Mouse (Mus musculus) lung, postnatal 4 days (tissue): ENCODE measurements around the gene Gm43191.
"Not testable (repeated sequence)": the region's sequence is repeated elsewhere in the genome, so short reads cannot be mapped to it uniquely, and the experiment has no call there.

Source experiments
- DNase-seq, 2 experiments: peaks; one replicate each; pipeline ENCODE4 v3.0.0; 2021

Gene Gm43191

DNA sequence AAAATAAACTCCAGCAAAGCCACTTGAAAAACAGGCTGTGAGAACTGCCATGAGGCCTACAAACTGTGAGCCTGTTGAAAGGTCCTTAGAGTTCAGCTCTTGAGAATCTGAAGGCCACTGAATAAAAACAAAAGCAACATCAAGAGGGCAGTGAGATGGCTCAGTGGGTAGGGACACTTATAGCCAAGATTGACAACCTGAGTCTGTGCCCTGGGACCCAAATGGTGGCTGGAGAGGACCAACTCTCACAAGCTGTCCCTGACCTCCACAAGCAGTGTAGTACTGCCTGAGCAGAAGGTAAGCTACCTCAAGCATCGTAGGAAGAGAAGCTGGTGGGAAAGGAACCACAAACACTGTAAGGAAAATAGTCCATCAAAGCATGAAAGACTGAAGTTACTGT is at the start of gene Gm43191:
Gene Gm43191 (minus strand): TSS at position 101 of the 400 bp plus-strand sequence.
- DNase-seq, result no peak

DNA sequence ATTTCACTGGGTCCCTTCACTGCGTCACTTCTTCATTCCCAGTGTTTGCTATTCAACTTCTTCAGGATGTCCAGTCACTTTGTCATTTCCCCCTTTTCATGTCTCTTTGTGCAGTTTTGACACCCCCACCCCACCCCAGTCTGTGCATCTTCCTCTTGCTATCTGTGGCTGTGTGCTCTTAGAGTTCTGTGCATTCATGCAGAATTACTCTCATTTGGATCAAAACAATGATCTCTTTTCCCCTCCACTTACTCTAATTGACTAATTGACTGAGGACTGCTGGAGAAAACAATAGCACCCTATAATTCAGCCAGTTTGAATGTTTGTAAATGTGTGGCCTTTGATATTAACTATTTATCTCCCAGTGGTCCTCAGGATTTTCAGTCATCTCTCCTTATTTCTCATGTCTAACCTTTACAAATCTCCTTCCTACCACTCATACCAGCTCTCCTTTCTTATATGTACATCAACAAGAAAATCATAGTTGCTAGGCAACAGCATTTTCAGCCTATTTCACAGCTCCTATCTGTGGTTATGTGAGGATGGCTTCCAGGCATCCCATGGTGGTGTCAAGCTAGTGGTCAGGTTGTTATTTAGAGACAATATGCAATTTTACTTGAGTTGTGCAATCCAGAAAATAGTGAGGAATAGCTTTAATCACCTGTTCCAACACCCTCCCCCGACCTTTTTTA is 48.6 kb upstream of the Gm43191 start:
- DNase-seq, result no peak

DNA sequence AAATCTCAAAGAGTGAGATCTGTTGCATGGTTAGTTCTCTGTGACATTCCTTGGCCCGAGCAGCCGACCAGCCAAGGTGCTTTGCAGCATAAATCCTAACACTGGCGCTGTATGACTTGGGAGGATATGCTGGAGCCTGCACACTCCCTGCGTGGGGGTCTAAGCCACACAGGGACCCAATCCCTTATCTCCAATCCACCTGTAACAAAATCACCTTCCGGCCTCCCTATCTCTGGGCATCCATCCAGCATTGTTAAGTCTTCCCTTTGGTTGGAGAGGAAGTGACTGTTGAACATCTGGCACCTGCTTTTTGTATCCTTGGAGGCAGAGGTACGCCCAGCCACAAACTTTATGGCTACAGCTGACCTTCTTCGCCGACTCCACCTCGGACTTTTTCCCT is 45.7 kb upstream of the Gm43191 start:
- DNase-seq, result no peak

DNA sequence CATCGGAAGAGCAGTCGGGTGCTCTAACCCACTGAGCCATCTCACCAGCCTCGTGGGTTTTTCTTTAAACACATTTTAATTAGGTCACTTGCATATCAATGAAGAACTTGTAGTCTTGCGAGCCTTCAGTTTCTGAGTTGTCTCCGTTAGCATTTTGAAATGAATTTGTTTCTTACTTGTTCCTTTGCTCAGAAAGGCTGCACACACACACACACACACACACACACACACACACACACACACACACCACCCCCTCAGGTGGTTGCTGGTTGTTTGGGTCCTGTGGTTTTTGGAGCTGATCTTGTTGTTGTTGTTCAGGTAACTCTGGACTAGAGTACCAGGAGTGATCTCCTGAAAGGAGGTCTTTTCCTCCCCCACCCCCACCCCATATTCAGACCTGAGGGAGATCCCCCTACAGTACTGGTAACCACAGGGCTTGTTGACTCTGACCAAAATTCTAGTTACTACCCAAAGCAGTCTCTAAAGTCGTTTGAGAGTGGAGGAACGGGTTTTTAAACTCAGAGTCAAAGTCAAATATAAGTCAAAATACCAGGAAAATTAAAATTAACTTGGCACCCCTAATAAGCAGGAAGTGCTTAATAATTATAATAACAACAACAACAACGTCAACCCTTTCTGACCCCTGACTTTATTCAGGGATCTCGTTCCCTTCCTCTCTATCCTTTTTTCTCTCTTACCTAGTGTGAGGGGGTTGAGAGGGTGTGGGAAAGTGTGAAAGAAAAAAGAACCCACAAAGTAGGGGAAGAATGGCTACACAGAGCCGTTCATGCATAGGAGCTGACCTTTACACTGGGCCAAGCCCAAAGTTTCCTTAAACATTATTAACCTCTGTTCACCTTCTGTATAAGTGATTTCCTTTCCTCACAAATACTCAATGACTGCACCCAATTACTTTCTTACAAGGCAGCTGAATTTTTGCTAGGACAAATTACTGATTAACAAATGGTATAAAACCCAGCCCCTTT is 42.7 kb upstream of the Gm43191 start:
- DNase-seq, result no peak

DNA sequence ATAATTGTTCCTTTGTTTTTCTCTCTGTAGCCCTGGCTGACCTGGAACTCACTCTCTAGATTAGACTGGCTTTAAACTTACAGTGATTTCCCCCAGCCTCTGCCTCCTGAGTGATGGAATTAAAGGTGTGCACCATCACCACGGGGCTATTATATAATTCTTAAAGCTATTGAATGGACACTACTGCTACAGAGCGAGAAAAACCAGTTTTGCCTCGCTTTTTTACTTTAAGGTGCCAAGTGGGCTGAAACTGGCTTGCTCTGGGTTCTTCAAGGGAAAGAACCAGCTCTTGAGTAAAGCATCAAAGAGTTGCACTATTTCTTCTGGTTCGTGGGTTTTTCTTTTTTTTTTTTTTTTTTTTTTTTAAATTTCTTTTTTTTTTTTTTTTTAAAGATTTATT is 41.9 kb upstream of the Gm43191 start:
- no peak for DNase-seq

DNA sequence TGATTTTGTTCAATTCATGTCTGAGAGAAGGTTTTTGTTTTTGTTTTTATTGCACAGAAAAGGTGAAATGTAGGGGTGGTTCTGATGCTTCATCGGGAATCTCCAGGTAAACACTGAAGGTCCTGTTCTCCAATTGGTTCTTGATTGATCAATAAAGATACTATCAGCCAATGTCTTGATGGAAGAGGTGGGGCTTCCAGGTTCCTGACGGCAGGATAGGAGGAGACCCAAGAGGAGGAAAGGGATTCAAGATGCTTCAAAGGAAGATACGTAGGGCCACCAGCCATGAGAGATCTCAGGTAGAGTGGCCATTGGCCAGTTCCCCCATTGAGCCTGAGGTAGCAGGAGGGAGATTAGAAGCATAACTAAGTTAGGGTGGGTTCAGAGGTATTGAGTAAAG is 37.9 kb upstream of the Gm43191 start:
- no peak for DNase-seq

DNA sequence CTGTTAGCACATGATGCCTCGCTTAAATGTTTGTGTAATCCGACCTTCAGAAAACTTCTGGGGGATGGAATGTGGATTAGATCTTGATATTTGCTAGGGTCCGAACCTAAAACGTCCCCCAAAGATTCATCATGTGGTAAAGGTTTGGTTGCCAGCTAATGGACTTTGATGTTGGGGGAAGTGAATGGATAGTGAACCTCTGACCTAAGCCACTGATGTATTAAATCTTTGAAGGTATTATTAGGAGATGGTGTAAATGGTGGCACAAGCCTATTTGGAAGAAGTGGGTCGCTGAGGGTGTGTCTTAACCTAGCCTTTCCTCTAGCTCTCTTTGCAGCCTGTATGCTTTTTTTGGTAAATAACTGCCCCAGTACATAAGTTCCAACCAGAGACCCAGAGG is 32.0 kb upstream of the Gm43191 start:
- DNase-seq, result no peak

DNA sequence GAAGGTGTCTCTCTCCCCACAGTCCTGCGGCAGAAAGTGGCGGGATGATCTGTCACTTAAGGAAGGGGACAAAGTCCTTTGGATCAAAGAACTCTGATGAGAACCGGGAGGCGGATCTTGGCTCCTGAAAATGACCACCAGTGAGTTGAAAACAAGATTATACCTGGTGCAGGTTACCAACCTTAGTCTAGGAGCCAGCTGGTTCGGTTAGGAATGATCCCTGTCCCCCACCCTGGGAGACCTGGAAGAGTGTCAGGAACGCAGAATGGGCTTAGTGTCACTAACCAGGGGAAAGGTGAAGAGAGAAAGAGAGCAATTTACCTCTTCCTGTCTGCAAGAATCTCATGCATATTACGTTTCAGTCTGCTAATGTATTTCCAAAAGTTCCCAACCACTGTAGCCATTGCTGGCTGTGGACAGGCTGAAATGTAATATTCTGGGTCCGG is 31.4 kb upstream of the Gm43191 start, which contains the start of gene Slc35a3:
Gene Slc35a3 (minus strand): TSS at position 396 of the 446 bp plus-strand sequence.
- no peak for DNase-seq

DNA sequence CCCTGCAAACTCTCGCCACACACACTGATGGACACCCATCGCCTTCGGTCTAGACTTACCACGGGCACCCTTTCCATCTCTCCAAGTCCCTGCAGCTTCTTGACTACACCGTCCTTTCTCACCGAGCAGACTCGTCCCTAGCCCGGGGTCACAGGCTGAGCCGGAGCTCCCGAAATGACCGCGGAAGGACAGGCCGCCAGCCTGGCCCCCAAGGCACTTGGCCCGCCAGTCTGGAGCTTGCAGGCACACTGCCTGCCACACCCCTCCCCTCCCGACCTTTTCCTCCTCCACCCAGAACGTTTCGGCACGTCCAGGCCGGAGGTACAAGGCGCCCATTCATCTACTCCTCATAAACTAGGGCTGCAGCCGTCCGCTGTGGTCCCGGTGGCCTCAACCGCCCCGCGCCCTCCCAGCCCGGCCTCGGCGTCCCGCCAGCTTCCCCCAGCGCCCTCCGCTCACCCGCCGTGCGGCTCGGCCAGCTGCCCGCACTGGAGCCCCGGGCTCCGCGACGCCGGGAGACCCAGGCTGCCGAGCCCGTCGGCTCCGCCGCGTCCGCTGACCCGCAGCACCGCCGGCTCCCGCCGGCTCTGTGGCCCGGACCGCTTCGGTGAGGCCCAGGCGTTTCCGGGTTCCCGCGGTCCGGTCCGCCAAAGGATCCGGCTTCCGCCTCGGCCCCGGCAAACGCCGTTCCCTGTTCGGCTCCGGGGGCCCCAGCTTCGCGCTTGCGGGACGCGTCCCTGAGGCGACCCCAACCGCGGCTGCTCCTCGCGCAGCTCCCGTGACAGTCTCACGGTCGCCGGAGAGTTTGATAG is 30.8 kb upstream of the Gm43191 start:
- DNase-seq, result peak; percentile 90 to 92

DNA sequence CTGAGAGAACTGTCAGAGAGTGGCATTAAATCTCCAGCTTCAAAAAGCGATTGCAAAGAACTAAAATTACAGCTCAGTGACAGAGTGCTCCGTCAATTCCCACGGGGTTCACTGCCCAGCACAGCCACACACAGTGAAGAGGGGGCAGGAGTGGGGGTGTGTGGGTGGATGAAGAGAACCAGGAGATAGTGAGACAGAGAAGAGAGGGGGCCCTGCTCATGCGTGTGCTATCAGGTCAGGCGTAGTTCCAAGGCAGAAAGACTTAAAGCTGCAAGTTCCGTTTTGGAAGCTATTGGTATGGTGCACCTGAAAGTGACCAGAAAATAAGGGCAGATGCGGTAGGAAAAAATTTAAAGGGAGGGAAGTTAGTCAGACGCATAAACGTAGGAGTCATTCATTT is 29.9 kb upstream of the Gm43191 start:
- no peak for DNase-seq

DNA sequence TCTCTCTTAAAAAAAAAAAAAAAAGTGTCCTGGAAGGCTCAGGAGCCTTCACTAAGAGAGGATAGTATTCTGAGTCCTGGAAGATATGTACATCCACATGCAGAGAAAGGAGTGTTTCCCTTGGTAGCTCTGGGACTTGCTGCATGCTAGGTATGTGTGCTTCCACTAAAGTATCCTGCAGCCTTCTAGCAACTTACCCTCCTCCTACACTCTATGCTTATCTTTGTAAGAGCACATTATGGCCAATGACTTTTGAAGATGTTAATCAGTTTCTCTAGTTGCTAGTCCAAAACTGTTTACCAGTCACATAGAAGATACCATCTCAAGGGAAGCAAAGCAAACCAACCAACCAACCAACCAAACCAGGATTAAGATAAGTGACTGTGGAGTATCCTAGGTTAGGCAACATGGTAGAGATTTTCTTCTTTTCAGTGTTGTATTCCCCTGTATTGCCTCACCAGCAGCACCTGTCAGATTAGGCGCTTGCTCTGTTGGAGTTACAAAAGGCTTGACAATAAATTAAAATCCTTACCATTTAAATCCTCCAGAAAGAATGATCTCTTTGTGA is 24.7 kb upstream of the Gm43191 start:
- DNase-seq, result no peak

DNA sequence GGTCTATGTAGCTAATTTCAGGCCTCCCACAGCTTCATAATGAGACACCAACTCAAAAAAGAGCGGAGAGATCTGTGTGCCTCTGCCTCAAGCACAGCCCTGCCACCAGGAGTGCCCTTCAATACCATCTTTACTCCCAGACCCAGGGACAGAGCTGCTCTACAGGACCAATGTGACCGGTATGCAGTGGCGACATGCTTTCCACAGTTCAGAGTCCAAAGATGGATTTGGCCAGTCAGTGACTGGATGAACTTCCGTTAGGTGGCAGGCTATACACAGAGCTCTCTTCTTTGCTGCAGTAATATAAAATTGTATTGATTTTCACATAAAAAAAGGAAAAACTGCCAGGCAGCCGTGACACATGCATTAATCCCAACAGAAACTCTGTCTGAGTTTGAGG is 22.8 kb upstream of the Gm43191 start:
- no peak for DNase-seq

DNA sequence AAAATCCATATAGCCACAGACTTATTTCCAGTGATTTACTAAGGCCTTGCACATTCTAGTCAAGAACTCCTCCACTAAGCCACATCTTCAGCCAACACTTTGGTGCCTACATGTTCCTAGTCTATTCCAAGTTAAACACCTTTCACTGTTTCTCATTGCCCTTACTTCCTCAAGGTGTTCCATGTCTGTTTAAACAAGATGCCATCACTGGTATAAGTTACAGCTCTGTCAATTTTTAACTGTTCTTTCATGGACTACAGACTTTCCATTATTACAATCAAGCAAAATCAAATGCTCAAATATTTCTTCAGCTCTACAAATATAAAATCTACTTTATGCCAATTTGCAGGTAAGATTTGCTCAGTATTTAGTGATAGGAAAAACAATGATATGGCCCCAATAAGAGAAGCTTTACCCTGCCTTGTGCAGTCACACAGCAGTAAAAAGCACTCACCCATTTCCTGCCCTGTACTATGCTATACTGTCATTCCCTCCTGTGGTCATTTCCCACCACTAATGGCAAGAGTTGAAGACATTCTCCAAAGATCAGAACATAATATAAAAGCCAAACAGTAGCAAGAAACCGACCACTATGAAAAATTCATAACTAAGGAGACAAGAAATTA is 21.7 kb upstream of the Gm43191 start:
- DNase-seq, result no peak

DNA sequence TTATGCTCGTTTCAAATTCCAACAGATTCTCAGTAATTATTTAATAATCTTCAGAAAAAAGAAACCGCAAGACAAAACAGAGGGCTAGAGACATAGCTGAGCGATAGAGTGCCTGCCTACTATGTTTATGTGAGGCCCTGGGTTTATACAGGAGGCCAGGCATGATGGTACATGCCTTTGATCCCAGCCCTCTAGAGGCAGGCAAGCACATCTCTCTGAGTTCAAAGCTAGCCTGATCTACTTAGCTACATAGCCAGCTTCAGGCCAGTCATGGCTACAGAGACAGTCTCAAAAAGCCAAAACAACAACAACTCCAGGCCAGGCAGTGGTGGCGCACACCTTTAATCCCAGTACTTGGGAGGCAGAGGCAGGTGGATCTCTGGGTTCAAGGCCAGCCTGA is 20.5 kb upstream of the Gm43191 start:
- no peak for DNase-seq

DNA sequence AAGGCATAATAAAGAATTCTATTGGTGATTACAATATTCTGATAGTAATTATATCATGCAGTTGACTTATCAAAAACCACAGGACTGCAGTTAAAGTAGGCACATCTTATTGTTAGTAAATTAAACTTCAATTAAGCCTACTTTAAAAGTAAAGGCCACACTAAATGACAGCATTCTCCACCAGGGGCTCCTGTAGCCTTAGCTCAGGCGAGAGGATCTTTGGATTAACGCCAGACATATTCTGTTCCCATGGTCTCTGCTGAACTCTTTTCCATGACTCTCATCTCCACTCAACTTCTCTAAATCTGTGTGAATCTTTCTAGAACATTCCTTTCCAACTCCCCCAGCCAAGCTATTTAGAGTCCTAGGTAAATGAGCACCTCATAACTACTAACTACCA is 17.7 kb upstream of the Gm43191 start:
- no peak for DNase-seq

DNA sequence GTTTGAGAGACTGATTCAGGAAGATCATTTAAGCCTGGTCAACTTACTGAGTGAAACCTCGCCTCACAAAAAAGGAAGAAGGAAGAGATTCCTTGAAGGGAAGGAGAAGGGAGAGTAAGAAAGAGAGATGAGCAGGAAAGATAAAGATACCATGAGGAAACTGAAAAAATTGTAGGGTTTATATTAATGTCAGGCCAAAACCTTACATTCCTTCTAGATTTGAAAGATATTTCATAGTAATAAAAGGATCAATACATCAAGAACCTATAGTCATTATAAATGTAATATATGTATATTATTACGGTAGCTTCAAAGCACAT is 14.6 kb upstream of the Gm43191 start:
- DNase-seq, result no peak

DNA sequence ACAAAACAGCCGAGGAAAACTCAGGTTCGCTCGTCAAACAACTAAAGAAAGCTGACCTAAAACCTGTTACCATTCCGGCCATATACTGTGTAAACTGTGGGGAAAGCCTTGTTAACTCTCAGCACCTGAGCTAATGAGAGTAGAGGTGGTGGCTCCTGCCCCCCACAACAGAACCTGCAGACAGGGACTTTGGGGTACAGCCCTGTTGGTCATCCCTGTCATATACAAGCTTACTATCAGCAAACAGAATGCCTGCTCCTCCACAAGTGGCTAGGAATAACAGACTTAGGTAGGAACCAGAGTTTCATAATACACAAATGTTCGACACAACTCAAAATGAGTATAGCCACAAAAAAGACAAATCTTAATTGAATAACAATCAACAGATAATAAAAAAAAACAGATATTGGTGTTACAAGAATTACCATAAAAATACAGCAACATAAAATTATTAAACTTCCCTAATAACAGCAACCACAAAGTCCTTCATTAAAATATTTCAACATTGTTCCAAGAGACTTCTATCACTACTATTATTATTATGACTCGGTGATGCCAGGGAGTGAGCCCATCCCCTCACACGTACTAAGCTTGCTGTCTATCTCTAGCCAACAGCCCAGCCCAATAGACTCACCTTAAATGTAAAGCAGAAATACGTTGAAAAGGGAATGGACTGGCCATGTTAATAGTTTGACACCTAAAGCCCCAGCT is 14.1 kb upstream of the Gm43191 start:
- DNase-seq, result no peak

DNA sequence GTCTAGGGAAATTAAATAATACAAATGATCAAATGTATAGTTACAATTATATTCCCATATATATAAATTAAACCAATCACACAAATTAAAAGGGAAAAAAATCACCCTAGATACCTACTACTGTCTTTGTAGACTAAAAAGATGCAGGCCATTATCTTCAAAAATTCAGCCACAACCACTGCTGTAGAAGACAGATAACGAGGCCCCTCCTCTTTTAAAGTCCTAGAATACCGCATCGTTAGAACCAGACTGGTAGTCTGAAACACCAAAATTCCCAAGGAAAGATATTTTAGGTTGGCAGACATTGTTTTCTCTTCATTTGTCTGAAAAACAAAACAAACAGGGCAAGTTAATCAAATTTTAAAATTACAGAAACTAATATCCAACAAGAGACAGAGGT is 13.3 kb upstream of the Gm43191 start:
- no peak for DNase-seq

DNA sequence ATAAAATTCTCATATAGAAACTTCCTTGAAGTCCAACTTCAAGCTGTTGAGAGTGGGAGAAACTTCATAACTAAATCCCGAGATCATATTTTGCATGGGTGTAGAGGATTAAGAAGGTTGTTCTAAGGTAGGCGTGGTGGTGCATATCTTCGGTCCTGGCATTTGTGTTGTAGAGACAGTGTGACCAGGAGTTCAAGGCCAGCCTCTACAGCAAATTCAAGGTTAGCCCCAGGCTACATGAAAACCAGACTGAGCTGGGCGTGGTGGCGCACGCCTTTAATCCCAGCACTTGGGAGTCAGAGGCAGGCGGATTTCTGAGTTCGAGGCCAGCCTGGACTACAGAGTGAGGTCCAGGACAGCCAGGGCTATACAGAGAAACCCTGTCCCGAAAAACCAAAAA is 16.8 kb downstream of the Gm43191 start:
- DNase-seq, result not testable (repeated sequence)

DNA sequence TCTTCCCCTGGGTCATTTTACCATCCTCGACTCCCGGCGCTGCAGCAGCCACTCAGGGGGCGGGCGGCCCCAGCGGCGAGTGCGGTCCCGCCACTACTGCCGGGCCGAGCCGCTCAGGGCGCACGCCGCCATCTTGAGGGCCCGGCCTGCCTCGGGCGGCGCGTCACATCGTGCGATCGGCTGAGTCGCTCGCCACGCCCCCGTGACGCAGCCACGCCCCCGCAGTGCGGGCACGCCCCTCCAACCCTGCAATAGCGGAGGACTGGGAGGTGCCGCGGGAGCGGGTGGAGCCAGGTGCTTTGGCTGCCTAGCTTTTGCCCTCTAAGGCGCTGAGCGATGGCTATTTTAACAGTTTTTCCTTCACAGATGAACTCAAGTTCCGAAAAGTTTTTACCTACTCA is 18.6 kb downstream of the Gm43191 start, which contains the start of gene Mfsd14a:
Gene Mfsd14a (minus strand): TSS at position 215 of the 401 bp plus-strand sequence.
- DNase-seq, result peak; percentile 99 to 100

DNA sequence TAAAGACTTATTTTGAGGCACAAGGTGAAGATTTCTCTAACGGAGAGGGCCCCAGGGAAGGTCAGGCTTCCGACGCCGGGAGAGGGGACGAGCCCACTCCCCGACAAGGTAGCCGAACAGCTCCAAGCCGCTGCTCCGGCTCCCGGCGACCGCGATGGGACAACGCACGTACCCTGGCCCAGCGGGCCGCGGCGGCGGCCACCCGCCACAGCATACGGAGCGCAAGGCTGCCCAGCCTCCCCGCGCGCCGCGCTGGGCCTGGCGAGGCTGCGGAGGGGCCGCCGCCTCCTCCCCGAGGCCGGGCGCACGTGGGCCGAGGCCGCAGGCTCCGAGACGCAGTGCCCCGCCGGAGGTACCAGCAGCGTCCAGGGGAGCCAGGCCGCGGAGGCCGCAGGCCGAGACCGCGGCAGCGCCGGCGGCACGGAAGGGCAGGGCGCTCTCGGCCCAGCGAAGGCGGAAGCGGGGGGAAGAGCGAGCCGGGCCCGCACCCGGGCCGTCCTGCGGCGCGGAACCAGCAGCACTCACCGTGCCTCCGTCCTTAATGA is 19.1 kb downstream of the Gm43191 start:
- DNase-seq, result no peak
